Mouse (Mus musculus) MEL (cell line): ENCODE results near the gene Trim46.

Source experiments
- BHLHE40 ChIP-seq: IDR thresholded peaks from 2 replicates; pipeline ENCODE4 v1.6.1; 2012; ENCODE audit warnings: low read depth, mild to moderate bottlenecking, inconsistent platforms, low read length, improper control_type of control experiment, borderline replicate concordance
- CTCF ChIP-seq, 3 experiments: IDR thresholded peaks in 2 of 3; conservative IDR thresholded peaks in 1 of 3; 2 replicates each; pipeline ENCODE4 v1.5.1; 2011 to 2012; ENCODE audit warnings: low read length in 3 of 3, low read depth in 2 of 3, mild to moderate bottlenecking in 2 of 3, improper control_type of control experiment in 1 of 3, inconsistent platforms in 1 of 3, mixed read lengths in 1 of 3, moderate library complexity in 1 of 3; ENCODE audit not compliant: control insufficient read depth in 1 of 3, insufficient read depth in 1 of 3, poor library complexity in 1 of 3, severe bottlenecking in 1 of 3
- E2F4 ChIP-seq: IDR thresholded peaks from 2 replicates; pipeline ENCODE4 v1.6.1; 2011; ENCODE audit warnings: low read depth, low read length, improper control_type of control experiment, borderline replicate concordance
- ETS1 ChIP-seq: IDR thresholded peaks from 2 replicates; pipeline ENCODE4 v1.6.1; 2012; ENCODE audit warnings: low read depth, mild to moderate bottlenecking, inconsistent platforms, low read length, improper control_type of control experiment, moderate library complexity
- MAX ChIP-seq: IDR thresholded peaks from 2 replicates; pipeline ENCODE4 v1.6.1; 2011; ENCODE audit warnings: low read length, improper control_type of control experiment

DNA sequence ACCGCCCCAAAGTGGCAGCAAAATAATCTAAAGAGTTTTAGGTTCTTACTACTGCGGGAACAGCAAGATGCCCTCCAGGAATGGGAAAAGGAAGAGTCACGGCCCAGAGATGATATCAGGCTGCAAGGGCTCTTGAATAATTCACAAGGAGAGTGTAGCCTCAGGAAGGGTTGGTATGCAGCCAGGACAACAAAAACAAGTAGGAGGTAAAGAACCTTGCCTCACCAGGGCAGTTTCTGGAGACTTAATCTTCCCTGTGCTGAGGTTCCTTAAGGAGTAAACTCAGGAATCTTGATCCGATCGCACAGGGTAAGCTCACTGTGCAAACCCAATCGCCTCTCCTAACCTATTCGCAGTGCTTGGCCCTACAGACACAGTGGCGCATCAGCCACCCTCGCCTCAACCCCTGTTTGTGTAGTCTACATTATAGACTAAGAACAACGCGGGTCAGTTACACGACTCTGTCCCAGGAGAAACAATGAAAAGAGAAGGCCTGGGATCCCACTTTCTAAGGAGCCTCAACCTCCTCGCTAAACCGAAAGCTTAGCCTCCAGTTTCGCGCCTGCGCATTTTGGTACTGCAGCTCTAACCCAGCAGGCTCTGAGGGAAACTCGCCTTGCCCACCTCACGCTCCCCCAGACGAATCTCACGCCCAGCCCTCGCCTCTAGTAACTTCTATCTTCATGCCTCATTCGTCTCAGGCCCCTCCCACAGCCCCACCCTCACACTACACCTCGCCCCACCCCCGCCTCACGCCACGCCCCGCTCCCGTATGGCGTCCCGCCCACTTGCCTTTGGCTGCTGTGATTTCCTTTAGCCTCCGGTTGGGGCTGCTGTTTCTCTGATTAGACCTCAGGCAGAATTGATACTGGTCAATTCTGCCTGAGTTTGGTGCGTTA, 49.9 kb downstream of the Trim46 start:
- TF ChIP-seq MAX (peak; percentile 26), ETS1 (0 out of 2 replicates have a peak, but pooled peaks have one; percentile 41), CTCF (IDR thresholded peaks at IDR 0.05 in 2 of 3, conservative IDR thresholded peaks at IDR 0.05 in 1 of 3; ENCODE audit: control insufficient read depth in 1 of 3, insufficient read depth in 1 of 3, low read depth in 2 of 3, low read length in 3 of 3, poor library complexity in 1 of 3, severe bottlenecking in 1 of 3) (peak in 2 of 3 experiments; percentile 39 to 57; a peak in 3 of 6 replicates), E2F4 (no peak), BHLHE40 (no peak)
